Mouse (Mus musculus): ENCODE measurements around the gene Prkce.

GRCm38 (mm10) chr17:86445420-86445720 lies 277.8 kb downstream of the Prkce start:
- TF ChIP-seq CTCF (IDR thresholded peaks at IDR 0.05; ENCODE audit: control insufficient read depth, insufficient read depth, low read length): no peak
- TF ChIP-seq POLR2A (IDR thresholded peaks at IDR 0.05; ENCODE audit: borderline replicate concordance, control insufficient read depth, low read depth, low read length): no peak

All from bone marrow, adult 2 months (tissue).